22 mouse cellular contexts compared by ENCODE assay signal in the genomic region with DNA sequence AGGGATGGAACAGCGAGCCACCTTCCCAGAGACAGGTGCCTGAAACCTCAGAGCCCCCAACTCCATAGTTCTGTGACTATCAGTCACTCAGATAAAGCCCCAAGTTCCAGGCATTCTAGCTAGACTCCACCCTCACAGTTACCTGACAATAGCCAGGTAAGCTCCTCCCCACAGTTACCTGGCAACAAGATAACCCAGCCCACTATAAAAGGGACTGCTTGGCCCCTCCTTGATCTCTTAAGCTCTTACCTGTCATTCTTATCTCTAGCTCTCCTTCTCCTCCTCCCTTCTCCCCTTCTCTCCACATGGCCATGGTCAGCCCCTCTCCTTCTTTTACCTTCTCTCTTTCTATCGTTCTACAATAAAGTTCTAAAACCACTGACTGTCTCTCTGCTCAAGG.
"Had no signal": no experiment of that assay in that cellular context is flagged by ENCODE, and none has a peak within 500 bp of the region (broad histone marks: within the 10 kb centered on the region; RNA-seq: fewer than 3 reads in every experiment).

No protein-coding gene starts in this region.

- DNase-seq: kidney, adult 11 months; kidney, adult 8-10 months; kidney, postnatal 10 days; kidney, postnatal 36 days; left cerebral cortex, postnatal 4 days; liver, postnatal 0 days; lung, embryonic 14.5 days; retina, postnatal 1 day; right cerebral cortex, postnatal 4 days; thymus, adult 18-20 months; thymus, postnatal 36 days had no signal

- H3K36me3 ChIP-seq: kidney, embryonic 15.5 days; limb, embryonic 12.5 days; limb, embryonic 15.5 days; midbrain, embryonic 12.5 days; midbrain, embryonic 15.5 days; neural tube, embryonic 13.5 days had no signal

- H3K4me3 ChIP-seq: kidney, embryonic 15.5 days; limb, embryonic 12.5 days; limb, embryonic 15.5 days; midbrain, embryonic 12.5 days; midbrain, embryonic 15.5 days; myocyte; neural tube, embryonic 13.5 days had no signal

- H3K27ac ChIP-seq: kidney, embryonic 15.5 days; limb, embryonic 12.5 days; limb, embryonic 15.5 days; liver, embryonic 14.5 days; macrophage; midbrain, embryonic 12.5 days; midbrain, embryonic 15.5 days; neural tube, embryonic 13.5 days had no signal

- ATAC-seq: liver, postnatal 0 days; lung, postnatal 0 days; midbrain, embryonic 15.5 days had no signal

- H3K27me3 ChIP-seq: kidney, embryonic 15.5 days; limb, embryonic 12.5 days; limb, embryonic 15.5 days; midbrain, embryonic 12.5 days; midbrain, embryonic 15.5 days; neural tube, embryonic 13.5 days had no signal

- H3K4me2 ChIP-seq: kidney, embryonic 15.5 days; limb, embryonic 12.5 days; limb, embryonic 15.5 days; liver, embryonic 11.5 days; lung, embryonic 14.5 days; midbrain, embryonic 12.5 days; midbrain, embryonic 15.5 days; neural tube, embryonic 13.5 days had no signal

- H3K9ac ChIP-seq: kidney, embryonic 15.5 days; limb, embryonic 12.5 days; limb, embryonic 15.5 days; liver, embryonic 14.5 days; liver, postnatal 0 days; lung, embryonic 14.5 days; midbrain, embryonic 12.5 days; midbrain, embryonic 15.5 days; neural tube, embryonic 13.5 days had no signal

- H3K9me3 ChIP-seq: kidney, embryonic 15.5 days; limb, embryonic 12.5 days; limb, embryonic 15.5 days; midbrain, embryonic 12.5 days; midbrain, embryonic 15.5 days; neural tube, embryonic 13.5 days had no signal

- H3K4me1 ChIP-seq: kidney, embryonic 15.5 days; limb, embryonic 12.5 days; limb, embryonic 15.5 days; midbrain, embryonic 12.5 days; midbrain, embryonic 15.5 days; neural tube, embryonic 13.5 days had no signal
